Mouse (Mus musculus) hindbrain, embryonic 12.5 days (tissue): ENCODE data around the gene Srp68. TPM values are rescaled to one million over a fixed set of nuclear protein-coding genes. Genes with fewer than 3 reads are reported as not detected.
A peak's percentile ranks its signal among the peaks of the same experiment; 100 is the strongest.

ENCODE experiments used
- ATAC-seq: fragments of 200-750 bp; cut with Nextera tagmentation; 2 replicates; pipeline ENCODE4 v1.8.0; 2017; ENCODE audit warnings: moderate TSS enrichment; ENCODE audit not compliant: low FRiP score
- H3K27ac ChIP-seq: fragments of 300-500 bp; sonication (generic); 2 replicates; pipeline ENCODE4 v1.5.1; 2016; ENCODE audit warnings: mild to moderate bottlenecking
- H3K27me3 ChIP-seq: fragments of 300-500 bp; sonication (generic); 2 replicates; pipeline ENCODE4 v1.6.1; 2016; ENCODE audit warnings: mild to moderate bottlenecking
- H3K36me3 ChIP-seq: fragments of 300-500 bp; sonication (generic); 2 replicates; pipeline ENCODE4 v1.6.1; 2016; ENCODE audit warnings: mild to moderate bottlenecking
- H3K4me1 ChIP-seq: fragments of 300-500 bp; sonication (generic); 2 replicates; pipeline ENCODE4 v1.6.1; 2016
- H3K4me2 ChIP-seq: fragments of 300-500 bp; sonication (generic); replicated peaks from 2 replicates; pipeline ENCODE4 v1.6.1; 2016; ENCODE audit warnings: mild to moderate bottlenecking
- H3K4me3 ChIP-seq: fragments of 300-500 bp; sonication (generic); 2 replicates; pipeline ENCODE4 v1.5.1; 2016; ENCODE audit warnings: mild to moderate bottlenecking
- H3K9ac ChIP-seq: fragments of 300-500 bp; sonication (generic); 2 replicates; pipeline ENCODE4 v1.6.1; 2016; ENCODE audit warnings: mild to moderate bottlenecking, moderate library complexity
- H3K9me3 ChIP-seq: fragments of 300-500 bp; sonication (generic); replicated peaks from 2 replicates; pipeline ENCODE4 v1.6.1; 2016; ENCODE audit warnings: mild to moderate bottlenecking
- WGBS: fragments of 180-500 bp; shearing (Covaris S2); methylation state at CpG from one replicate; pipeline ENCODE4 v1.1.7; 2016; 5-methylcytosine and 5-hydroxymethylcytosine counted together
- polyA plus RNA-seq: library from polyadenylated mRNA; unstranded; fragments of >200 nt; fragmentation: Nextera tagmentation; extraction: Ambion mirVana; gene quantifications from 2 replicates; pipeline ENCODE4 v1.2.1, GENCODE M21; 2016

The Srp68 gene
- 85.2 and 88.0 TPM in 2 replicates for polyA plus RNA-seq

DNA sequence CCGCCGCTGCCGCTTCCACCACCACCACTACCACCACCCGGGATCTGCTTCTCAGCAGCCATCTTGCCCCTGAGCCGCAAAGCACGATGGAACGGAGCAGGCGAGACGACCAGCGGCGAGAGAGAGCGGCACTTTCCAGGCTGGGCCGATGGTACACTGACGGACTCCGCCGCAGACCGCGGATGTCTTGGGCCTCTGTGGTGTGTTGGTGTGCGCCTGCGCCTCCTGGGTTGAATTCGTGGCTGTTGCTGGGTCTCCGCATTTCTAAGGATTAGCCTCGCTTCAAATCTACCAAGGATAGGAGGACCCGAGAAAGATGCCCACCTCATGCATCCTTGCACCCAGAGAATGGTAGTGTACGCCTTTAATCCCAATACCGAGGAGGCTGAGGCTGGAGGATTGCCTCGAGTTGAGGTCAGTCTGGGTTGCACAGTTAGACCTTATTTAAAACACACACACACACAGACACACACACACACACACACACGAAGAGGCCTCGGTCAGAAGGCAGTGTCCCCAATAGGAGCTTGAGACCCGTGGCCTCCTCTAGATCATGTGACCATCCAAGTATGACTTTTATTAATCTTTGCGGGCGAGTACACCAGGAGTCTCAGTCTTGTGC, at the start of gene Srp68:
Gene Srp68, minus strand, starts transcription at position 173 of the 622 bp plus-strand sequence.
- H3K36me3 ChIP-seq = peaks cover 24% of the 10 kb centered on the region
- peak within 1 kb of the TSS; percentile 83 for H3K4me2 ChIP-seq
- peak within 1 kb of the TSS; percentile 78 for H3K4me3 ChIP-seq
- peak; percentile 98 for ATAC-seq
- H3K4me1 ChIP-seq = peaks cover 20% of the 10 kb centered on the region
- H3K27me3 ChIP-seq = no peaks in the 10 kb centered on the region
- 4% methylated on average over 32 of the region's 32 CpGs for WGBS
- peak within 1 kb of the TSS; percentile 90 for H3K9ac ChIP-seq
- H3K9me3 ChIP-seq = no peaks in the 10 kb centered on the region
- peak within 1 kb of the TSS; percentile 91 for H3K27ac ChIP-seq

DNA sequence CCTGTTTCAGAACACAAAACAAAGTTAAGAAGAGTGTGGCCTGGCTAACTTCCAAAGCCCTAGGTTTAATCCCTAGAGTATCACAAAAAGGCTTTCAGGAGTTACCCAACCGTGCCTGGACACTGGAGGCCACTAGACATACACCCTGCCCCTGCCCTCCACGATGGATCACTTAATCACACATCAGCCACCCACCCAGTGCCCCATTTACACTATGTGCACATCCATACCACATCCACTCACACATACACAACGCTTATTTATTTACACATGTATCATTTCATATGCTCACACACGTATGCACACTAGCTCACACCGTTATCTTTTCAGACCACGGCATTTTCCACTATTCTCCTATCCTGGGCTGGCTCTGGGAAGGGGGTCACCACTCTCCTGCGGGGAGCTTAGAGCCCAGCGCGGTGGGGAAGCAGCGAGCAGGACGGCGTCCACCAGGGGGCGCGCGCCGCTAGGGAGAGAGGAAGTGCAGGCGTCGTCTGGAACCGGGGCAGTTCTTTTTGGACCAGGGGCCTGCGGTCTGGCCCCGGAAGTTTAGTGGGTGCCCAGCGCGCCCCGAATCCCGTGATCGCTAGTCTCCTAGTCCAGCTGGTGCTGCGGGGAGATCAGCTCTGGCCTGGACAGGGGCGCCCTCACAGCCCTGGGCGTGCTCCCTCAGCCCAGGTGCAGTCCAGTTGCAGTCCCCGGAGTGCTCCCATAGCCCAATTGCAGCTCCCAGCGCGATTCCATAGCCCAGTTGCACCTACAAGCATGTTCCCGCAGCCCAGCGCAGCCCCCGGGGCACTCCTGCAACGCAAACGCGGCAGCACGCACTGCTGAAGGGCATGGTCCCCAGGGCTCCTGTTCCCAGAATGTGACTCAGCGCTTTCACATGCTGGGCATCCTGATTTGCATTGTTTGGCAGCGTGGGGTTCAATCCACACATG, 45.0 kb upstream of the Srp68 start:
- H3K36me3 ChIP-seq = no peaks in the 10 kb centered on the region
- peak overlapping the region; percentile 80 for H3K4me2 ChIP-seq
- no peaks in the 10 kb centered on the region for H3K9me3 ChIP-seq
- ATAC-seq = peak; percentile 77
- H3K9ac ChIP-seq = peak overlapping the region; percentile 62
- 1% methylated on average over 41 of the region's 41 CpGs for WGBS
- H3K27ac ChIP-seq = no peak overlapping the region
- H3K27me3 ChIP-seq = 0 out of 2 replicates have a peak, but pooled peaks cover 8% of the 10 kb centered on the region
- peaks cover 14% of the 10 kb centered on the region; the same call in 1 of the 2 replicates for H3K4me1 ChIP-seq
- peak overlapping the region; percentile 34 for H3K4me3 ChIP-seq

DNA sequence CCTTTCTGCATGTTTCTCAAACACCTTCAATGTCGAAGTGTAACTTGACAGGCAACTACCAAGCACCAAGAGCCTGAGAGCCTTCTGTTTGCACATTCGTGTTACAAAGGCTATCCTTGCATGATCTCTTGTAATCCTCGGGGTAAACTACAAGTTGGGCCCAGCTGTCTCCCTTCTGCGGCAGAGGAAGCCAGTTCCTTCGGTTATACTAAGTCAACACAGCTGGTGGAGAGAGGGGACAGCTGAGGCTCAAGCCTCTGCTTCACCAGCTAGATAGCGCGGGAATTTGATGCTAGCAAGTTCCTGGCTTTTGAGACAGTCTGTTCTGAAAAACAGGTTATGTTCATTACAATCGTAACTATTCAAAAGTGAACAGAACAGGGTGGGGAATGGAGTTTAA, 38.3 kb upstream of the Srp68 start:
- H3K9ac ChIP-seq = no peak overlapping the region
- 0 out of 2 replicates have a peak, but pooled peaks cover 4% of the 10 kb centered on the region for H3K4me1 ChIP-seq
- 0 out of 2 replicates have a peak, but pooled peaks cover 3% of the 10 kb centered on the region for H3K27me3 ChIP-seq
- H3K4me3 ChIP-seq = no peak overlapping the region
- H3K27ac ChIP-seq = no peak overlapping the region
- 54% methylated on average over 8 of the region's 8 CpGs for WGBS
- H3K9me3 ChIP-seq = no peaks in the 10 kb centered on the region
- H3K4me2 ChIP-seq = no peak overlapping the region
- H3K36me3 ChIP-seq = no peaks in the 10 kb centered on the region
- no peak for ATAC-seq

DNA sequence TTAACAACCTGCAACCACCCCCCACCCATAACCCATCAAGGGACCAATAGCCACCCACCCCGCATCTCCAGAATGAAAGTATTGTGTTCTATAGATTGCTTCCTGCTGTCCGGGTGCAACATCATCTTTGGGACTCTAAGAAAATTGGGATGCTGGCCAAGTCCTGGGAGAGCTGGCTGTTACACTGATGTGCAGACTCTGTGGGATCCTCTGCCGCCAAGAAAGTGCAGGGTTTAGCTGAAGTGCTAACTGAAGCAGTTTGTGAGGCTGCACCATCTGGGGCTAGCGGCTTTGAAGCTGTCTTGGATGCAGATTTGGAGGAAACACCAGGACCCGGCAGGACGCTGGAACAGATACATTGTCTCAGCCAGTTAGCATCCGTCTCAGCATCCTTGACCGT, 37.2 kb upstream of the Srp68 start:
- ATAC-seq = no peak
- H3K4me1 ChIP-seq = peaks cover 4% of the 10 kb centered on the region; the same call in 1 of the 2 replicates
- no peak overlapping the region for H3K4me3 ChIP-seq
- H3K9me3 ChIP-seq = no peaks in the 10 kb centered on the region
- no peak overlapping the region for H3K27ac ChIP-seq
- no peak overlapping the region for H3K4me2 ChIP-seq
- H3K36me3 ChIP-seq = no peaks in the 10 kb centered on the region
- no peak overlapping the region for H3K9ac ChIP-seq
- H3K27me3 ChIP-seq = 0 out of 2 replicates have a peak, but pooled peaks cover 3% of the 10 kb centered on the region
- 61% methylated on average over 8 of the region's 8 CpGs for WGBS

DNA sequence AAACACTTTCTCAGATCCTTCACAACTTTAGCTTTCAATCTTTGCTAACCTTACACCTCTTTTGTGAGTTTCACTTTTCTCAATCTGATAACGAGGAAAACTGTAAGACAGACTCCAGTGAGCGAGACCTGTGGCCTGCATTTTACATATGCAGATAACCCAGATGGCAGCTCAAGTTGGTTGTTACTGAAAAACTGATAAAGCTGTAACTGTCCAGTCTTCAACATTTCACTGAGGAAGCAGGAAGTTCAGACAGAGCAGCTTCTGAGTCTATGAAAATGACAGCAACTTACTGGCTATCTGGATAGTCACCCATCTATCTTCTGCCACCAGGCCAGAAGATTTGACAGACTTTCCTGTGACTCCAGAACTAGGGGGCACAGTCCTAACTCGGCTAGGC, 35.6 kb upstream of the Srp68 start:
- Histone ChIP-seq H3K9me3 (no peaks in the 10 kb centered on the region), H3K9ac (no peak overlapping the region)

DNA sequence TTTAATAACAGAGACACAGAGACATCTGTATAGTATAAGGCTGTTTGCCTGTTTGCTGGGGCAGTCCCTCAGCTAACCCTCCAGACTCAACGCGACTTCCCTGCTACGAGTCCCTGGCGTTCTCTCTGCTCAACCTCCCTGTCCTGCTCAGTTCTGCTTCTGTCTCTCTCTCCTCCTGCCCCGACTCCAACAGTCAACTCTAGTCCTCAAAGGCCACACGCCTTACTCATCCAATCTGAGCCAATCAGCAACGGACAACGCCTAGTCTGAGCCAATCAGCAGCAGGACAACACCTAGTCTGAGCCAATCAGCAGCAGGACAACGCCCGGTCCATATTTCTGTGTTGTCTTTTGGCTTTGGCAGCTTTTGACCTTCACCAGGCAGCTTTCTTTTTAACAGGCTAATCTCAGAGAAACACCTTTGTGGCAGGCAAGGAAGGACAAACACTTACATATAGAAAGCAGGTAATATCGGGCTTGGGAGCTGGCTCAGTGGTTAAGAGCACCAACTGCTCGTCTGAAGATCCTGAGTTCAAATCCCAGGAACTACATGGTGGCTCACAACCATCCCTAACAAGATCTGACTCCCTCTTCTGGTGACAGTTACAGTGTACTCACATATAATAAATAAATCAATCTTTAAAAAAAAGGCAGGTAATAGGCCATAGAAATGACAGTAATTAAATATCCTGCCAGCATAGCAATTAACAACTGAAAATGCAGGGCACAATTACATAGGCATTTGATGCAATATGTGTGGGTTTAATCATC, 33.9 kb upstream of the Srp68 start:
- Histone ChIP-seq H3K9me3 (no peaks in the 10 kb centered on the region), H3K9ac (no peak overlapping the region), H3K36me3 (peaks cover 22% of the 10 kb centered on the region), H3K27me3 (0 out of 2 replicates have a peak, but pooled peaks cover 3% of the 10 kb centered on the region), H3K4me2 (no peak overlapping the region), H3K27ac (no peak overlapping the region), H3K4me3 (no peak overlapping the region), H3K4me1 (peaks cover 6% of the 10 kb centered on the region)
- WGBS = 92% methylated on average over 12 of the region's 12 CpGs
- no peak for ATAC-seq

More for the DNA sequence above, 35.6 kb upstream of the Srp68 start:
- 78% methylated on average over 3 of the region's 3 CpGs for WGBS
- no peak overlapping the region for H3K27ac ChIP-seq
- peaks cover 5% of the 10 kb centered on the region for H3K36me3 ChIP-seq
- no peak for ATAC-seq
- peaks cover 6% of the 10 kb centered on the region for H3K4me1 ChIP-seq
- H3K4me2 ChIP-seq = no peak overlapping the region
- H3K4me3 ChIP-seq = no peak overlapping the region
- H3K27me3 ChIP-seq = 0 out of 2 replicates have a peak, but pooled peaks cover 3% of the 10 kb centered on the region

DNA sequence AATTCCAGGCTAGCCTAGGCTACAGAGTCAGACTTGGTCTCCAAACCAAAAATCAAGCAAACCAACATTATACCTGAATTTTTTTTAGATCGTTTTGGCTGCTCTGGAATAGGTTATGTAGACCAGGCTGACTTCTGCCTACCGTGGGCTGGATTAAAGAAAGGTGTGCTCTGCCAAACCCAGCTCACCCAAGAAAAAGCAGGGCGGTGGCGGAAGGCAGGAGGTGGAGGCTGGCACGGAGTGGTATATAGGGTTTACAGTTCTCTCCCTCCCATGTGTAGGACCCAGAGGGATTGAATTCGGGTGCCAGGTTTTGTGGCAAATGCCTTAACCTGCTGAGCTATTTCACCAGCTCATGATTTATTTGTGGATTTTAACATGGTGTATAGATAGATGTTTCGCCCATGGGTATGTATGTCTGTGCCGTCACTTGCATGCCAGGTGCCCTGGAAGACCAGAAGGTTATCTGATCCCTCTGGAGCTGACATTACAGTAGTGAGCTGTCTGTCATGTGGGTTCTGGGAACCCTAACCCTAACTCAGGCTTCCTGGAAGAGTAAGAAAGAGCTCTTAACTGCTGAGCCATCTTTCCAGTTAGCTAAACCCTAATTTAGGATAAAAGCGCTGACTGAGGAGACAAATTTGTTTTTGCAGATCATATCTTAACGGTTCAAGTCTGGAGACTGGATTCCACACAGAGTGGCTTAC, 33.2 kb upstream of the Srp68 start, which contains the start of gene Exoc7:
Gene Exoc7, minus strand, starts transcription at position 215 of the 707 bp plus-strand sequence.
- Histone ChIP-seq H3K4me2 (peak within 1 kb of the TSS; percentile 80), H3K27me3 (0 out of 2 replicates have a peak, but pooled peaks cover 3% of the 10 kb centered on the region), H3K9ac (peak within 1 kb of the TSS; percentile 84), H3K27ac (peak within 1 kb of the TSS; percentile 56; the same call in 1 of the 2 replicates), H3K36me3 (peaks cover 28% of the 10 kb centered on the region), H3K4me3 (peak within 1 kb of the TSS; percentile 72), H3K9me3 (no peaks in the 10 kb centered on the region), H3K4me1 (peaks cover 6% of the 10 kb centered on the region)
- peak; percentile 36; the same call in 1 of the 2 replicates for ATAC-seq
- 83% methylated on average over 10 of the region's 10 CpGs for WGBS

DNA sequence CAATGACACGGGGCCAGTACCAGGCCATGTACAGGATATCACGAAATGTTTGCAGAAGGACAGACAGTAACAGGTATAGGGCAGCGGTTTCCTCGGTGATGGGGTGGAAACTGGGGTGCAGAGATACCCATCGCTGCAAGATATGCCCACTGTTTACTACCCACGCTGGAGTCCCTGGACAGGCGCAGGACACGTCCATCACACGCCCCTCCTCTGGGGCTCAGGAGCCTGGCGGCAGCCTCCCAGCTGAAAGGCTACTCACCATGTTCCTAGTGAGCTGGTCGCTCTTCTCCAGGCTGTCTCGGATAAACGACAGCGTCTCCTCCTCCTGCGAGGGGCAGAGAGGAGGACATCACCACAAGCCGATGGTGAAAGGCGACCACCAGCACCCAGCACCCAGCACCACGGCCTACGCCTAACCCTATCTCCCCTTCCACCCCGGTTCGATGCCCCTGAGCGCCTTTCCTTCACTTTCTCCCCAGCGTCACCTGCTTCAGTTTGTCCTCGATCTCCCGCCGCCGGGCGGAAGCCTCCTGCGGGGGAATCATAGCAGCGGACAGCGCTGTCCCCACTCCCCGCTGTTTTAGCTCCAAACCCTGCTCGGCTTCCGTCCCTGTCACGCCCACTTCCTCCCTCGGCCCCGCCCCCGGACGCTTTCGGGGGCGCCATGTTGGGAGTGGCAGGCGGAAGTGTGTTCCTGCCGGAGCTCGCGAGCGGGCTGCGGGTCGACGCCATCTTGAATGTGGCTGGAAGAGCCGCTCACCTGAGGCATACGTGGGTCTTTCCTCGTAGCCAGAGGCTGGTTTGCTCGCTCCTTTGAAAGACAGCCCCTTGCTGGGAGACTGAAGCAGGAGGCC, 32.3 kb upstream of the Srp68 start:
- WGBS = 2% methylated on average over 53 of the region's 53 CpGs
- peak; percentile 91 for ATAC-seq
- H3K27ac ChIP-seq = peak overlapping the region; percentile 56; the same call in 1 of the 2 replicates

DNA sequence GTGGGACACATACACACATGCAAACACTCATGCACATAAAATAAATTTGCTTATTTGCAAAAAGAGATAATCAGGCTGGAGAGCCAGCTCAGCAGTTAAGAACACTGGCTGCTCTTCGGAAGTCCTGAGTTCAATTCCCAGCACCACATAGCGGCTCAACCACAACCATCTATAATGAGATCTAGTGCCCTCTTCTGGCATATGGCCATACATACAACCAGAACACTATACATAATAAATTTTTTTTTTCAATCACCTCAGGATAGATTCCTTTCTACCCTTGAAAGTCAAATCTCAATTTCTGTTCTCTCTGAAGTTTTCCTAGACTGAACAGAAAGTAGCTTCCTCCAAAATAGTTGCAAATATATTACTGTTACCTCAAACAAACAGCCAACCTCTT, 31.4 kb upstream of the Srp68 start:
- H3K9ac ChIP-seq = no peak overlapping the region

More for the DNA sequence above, 32.3 kb upstream of the Srp68 start:
- peak overlapping the region; percentile 84 for H3K9ac ChIP-seq
- H3K9me3 ChIP-seq = no peaks in the 10 kb centered on the region
- H3K4me3 ChIP-seq = peak overlapping the region; percentile 72
- H3K4me1 ChIP-seq = peaks cover 6% of the 10 kb centered on the region
- H3K27me3 ChIP-seq = 0 out of 2 replicates have a peak, but pooled peaks cover 3% of the 10 kb centered on the region
- peaks cover 36% of the 10 kb centered on the region for H3K36me3 ChIP-seq
- H3K4me2 ChIP-seq = peak overlapping the region; percentile 80

DNA sequence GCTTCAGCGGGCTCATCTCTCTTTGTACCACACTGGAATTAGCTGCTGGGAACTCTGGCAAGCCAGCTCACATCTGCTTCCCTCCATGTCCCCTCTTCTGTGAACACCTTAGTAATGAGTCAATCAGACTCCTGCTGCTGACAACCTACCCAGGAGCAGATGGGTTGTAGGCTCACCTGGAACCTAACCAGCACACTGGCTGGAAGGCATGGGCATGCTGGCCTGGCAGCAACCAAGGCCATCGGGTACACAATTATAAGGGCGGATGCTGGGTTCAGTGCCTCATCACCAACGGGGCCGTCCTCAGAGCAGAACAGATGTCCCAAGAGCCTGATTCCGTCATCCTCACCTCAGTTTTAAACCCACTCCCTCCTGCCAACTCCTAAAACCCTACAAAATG, 24.6 kb upstream of the Srp68 start:
- no peaks in the 10 kb centered on the region for H3K4me1 ChIP-seq
- WGBS = 96% methylated on average over 6 of the region's 6 CpGs
- H3K4me2 ChIP-seq = no peak overlapping the region
- no peak for ATAC-seq
- H3K36me3 ChIP-seq = peaks cover 89% of the 10 kb centered on the region
- no peaks in the 10 kb centered on the region for H3K9me3 ChIP-seq
- no peaks in the 10 kb centered on the region for H3K27me3 ChIP-seq
- H3K9ac ChIP-seq = no peak overlapping the region
- H3K27ac ChIP-seq = no peak overlapping the region
- H3K4me3 ChIP-seq = no peak overlapping the region

More for the DNA sequence above, 31.4 kb upstream of the Srp68 start:
- no peaks in the 10 kb centered on the region for H3K9me3 ChIP-seq
- H3K27me3 ChIP-seq = 0 out of 2 replicates have a peak, but pooled peaks cover 3% of the 10 kb centered on the region
- H3K36me3 ChIP-seq = peaks cover 45% of the 10 kb centered on the region
- peak overlapping the region; percentile 80 for H3K4me2 ChIP-seq
- no peak for ATAC-seq
- WGBS = 98% methylated on average over 2 of the region's 2 CpGs
- H3K27ac ChIP-seq = no peak overlapping the region
- H3K4me1 ChIP-seq = peaks cover 6% of the 10 kb centered on the region
- peak overlapping the region; percentile 72; the same call in 1 of the 2 replicates for H3K4me3 ChIP-seq
